Mouse (Mus musculus) kidney, postnatal 14 days (tissue): Measurements from ENCODE around the gene Asb10.

ENCODE experiments used
- DNase-seq: peaks from one replicate; pipeline ENCODE4 v3.0.0; 2022; ENCODE audit warnings: mixed read lengths

The Asb10 gene

DNA sequence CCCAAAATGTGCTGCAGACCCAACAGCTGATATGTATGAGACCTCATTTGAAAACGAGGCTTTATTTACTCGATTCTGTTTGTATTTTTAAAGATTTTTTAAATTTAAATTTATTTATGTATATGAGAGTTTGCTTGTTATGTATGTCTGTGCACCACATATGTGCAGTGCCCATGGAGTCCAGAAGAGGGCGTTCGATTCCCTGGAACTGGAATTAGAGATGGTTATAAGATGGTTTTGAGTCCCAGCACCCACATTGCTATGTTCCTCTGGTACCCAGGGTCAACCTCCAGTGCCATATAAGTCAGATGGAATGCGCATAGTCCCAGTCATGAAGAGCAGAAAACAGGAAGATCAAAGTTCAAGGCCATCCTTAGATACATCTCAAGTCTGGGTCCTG, 6.5 kb downstream of the Asb10 start:
- no peak for DNase-seq

DNA sequence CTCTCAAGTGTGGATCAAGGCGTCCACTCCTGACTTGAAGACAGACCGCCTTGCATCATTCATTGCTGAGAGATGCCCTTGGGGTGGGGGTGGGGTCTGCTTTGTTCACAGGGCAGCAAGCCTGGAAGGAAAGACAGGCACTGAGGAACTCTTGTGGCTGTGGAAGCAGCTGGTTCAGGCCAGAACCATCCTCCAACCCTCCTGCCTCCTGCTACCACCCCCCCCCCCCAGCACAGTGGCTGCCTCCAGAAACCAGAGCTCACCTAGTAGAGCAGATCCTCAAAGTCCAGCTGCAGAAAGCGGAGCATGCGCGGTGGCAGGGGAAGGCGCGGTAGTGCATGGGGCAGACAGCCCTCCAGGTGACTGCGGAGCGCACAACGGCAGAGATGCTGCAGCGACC, 7.4 kb downstream of the Asb10 start:
- no peak for DNase-seq

DNA sequence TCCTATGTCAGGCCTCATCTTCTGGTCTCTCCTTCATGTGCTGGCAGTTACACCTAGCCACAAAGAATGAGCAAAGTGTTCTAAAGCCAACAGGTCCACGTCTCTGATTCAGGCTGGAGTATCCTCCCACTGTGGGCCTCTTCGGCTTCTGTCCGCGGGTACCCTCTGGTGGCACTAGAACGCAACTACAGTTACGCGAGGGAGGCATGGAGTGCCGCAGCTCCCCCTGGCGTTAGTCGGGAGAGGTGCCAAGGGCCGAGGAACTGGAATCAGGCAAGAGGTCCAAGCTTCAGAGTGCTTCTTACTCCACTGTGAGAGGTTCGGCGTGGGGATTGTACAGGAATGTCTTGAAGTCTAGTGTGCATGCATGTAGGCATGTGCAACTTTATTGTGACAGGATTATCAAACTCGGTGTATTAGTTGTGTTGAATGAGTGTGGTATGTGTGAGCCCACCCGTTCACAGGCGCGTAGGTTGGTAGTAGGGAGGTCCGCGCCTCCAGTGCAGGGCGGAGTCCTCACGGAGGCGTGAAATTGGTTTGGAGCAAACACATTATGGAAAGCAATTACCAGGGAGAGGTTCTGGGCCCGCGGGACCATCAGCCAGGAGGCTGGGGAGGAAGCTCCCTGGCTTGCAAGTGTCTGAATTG, 10.6 kb downstream of the Asb10 start:
- DNase-seq: peak; percentile 92

- no peak for DNase-seq
Observed at GRCm38 (mm10) chr5:24527780-24528179, 13.0 kb downstream of the Asb10 start.

DNA sequence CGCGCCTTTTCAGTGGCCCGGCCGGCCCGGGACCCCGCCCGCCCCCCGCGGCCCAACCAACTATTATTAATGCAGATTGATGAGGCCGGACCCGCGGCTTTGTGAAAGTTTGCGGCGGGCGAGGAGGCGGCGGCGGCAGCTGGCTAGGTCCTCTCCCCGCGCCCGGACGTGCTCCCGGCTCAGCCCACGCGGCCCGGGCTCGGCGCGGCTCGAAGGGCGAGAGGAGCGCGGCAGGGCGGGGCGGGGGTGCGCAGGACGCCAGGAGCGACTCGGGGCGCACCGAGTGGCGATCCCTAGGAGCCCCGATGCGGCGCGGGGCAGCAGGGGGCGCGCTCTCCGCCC, 13.9 kb downstream of the Asb10 start, which contains the start of gene Gbx1:
Gbx1 (minus strand) TSS at position 314 of the 342 bp plus-strand sequence.
- DNase-seq: peak; percentile 26

GRCm38 (mm10) chr5:24526190-24526888, 14.4 kb downstream of the Asb10 start:
- DNase-seq: no peak

GRCm38 (mm10) chr5:24525360-24526189, 15.2 kb downstream of the Asb10 start:
- no peak for DNase-seq

GRCm38 (mm10) chr5:24524522-24524921, 16.3 kb downstream of the Asb10 start:
- DNase-seq: no peak

DNA sequence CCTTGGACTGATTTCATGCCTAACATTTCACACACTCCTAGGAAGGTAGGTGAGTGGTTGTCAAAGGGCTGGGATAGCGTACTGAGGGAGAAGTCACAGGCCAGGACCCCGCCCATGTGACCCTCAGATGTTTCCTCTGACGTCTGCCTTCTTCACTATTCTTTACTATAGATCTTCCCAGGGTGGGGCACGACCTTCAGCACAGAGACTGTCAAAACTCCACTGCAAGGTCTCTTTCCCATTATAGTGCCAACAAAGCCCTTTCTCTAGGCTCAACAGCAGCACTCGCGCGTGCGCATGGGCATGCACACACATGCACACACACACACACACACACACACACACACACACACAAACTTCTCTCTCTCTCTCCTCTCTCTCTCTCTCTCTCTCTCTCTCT, 17.0 kb downstream of the Asb10 start:
- no peak for DNase-seq

DNA sequence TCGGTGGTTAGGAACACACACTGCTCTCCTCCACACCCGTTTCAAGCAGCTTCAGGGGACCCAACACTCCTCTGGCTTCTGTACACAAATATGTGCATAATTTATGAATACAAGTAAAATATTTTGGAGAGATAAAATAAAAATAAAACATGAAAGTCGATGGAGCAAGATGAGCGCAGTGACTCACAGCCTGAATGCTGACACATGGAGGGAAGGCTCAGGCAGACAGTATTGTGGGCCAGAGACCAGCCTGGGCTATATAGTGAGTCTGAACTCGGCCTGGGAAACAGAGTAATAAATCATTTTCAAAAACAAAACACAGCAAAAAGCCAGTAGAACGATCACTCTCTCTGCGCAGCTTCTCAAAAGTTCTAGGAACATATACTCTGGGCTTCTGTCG, 19.4 kb downstream of the Asb10 start:
- DNase-seq: no peak

GRCm38 (mm10) chr5:24512271-24512670, 28.5 kb downstream of the Asb10 start:
- peak; percentile 63 for DNase-seq

- DNase-seq: peak; percentile 40
Observed at GRCm38 (mm10) chr5:24510635-24511034, 30.1 kb downstream of the Asb10 start.

DNA sequence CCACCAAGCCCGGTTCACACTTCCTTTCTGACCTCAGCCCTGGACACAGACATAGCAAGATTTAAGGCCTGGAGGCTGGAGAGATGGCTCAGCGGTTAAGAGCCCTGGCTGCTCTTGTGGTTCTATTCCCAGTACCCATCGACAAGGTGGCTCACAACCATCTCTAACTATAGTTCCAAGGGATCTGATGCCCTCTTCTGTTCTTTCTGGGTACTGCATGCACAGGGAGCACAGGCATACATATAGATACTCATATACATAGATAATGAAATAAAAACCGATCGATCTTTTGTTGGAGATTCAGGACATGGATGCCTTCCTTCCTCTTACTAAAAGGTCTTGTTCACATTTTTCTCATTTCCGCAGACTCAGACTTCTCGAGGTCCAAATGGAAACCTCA, 32.4 kb downstream of the Asb10 start:
- DNase-seq: no peak

DNA sequence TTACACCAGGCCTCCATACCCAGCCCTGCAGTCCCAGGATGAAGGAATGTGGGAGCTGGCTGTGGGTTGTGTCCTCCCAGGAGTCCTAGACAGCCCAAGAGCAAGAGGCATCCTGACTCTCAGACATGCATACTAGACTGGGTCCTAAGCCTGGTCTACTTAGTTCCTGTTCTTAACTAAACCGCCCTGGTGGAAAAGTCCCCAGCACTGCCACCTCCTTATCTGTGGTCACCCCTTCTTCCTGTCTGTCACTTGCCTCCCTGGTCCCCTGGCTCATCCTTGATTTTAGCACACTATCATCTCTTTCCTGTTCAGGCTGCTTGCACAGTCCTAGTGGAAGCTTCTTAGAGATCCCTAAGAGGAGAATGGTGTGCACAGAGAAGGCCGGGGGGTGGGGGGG, 35.3 kb downstream of the Asb10 start:
- no peak for DNase-seq

DNA sequence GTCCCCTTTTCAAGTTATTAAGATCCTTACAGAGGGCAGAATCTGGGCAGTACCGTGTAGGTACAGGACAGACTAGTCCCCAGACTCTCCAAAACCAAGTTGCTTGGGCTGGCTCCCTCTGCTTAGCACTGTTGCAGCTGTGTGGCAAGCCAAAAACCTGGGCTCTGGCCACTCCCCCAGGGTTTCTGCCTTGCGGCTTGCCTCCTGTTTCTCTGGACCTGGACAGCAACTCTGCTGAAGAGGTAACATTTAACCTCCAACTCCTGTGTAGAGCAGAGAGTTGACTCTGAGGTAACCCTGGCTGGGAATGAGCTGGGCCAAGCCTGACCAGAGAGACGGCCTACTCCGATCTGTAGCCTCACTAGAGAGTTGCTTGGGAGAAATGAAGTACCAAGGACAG, 38.0 kb downstream of the Asb10 start:
- peak; percentile 42 for DNase-seq

DNA sequence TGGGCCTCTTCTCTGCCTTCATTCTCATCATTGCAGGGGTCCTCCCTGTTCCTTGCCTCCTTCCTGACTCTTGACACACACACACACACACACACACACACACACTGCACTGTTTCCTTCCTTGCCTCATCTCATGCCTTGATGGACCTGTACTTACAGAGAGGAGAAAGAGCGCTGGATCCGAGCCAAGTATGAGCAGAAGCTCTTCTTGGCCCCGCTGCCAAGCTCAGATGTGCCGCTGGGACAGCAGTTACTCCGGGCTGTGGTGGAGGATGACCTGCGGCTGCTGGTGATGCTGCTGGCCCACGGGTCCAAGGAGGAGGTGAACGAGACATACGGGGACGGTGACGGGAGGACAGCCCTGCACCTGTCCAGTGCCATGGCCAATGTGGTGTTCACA, 39.9 kb downstream of the Asb10 start:
- DNase-seq: no peak

DNA sequence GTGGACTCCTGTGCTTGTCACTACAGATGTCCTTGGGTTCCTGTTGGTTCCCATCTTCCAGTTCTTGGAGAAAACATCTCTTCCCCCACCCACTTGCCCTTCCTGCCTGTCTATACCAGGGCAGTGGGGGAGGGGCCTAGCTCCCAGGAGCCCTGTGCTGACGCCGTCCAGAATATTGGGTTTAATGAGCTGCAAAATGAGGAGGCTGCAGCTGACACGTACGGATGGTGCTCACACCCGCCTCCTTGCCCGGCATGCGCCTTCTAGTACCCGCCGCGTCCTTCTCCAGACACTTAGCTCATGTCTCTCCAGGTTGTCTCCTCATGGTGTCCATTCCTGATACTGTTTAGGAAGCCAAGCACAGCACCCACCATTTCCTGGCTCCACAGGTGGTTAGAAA, 41.7 kb downstream of the Asb10 start:
- DNase-seq: no peak

DNA sequence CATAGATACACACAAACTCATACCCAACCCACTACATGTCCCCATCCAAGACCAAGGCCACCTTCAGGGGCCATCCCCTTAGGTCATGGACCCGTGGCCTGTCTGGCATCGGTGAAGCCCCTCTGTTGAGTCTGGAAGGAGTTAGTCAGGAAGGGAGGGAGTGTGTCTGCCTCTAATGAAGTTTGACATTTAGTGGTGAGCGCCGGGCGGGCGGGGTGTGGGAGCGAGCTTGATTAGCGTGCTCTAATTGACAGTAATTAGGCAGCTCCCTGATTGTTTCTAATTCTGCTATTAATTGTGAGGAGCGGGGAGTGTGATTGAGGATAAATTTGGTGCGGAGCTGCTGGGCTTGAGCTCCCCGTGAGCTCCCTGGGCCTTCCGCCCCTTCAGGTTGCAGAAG, 43.3 kb downstream of the Asb10 start:
- DNase-seq: no peak

DNA sequence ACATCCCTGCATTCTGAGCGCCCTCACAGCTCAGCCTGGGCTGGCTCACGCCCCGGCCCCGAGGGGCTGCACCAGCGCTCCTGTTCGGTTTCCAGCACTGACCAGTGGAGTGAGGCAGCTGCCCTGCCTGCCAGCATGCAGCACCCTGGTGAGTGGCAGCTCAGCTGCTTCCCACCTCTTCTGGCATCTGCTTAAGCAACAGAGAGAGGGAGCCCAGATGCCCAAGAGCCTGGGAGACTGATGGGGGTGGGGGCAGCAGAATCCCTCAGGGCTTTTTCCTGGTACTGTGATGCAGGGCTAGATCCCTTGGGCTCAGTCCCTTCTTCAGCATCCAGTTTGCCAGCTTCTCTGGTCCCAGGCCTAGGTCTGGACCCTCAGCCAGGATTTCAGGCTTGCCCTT, 44.0 kb downstream of the Asb10 start:
- DNase-seq: no peak

GRCm38 (mm10) chr5:24495019-24495418, 45.8 kb downstream of the Asb10 start:
- no peak for DNase-seq

GRCm38 (mm10) chr5:24492546-24493285, 48.1 kb downstream of the Asb10 start:
- DNase-seq: no peak

GRCm38 (mm10) chr5:24490413-24490920, 50.3 kb downstream of the Asb10 start:
- DNase-seq: no peak

DNA sequence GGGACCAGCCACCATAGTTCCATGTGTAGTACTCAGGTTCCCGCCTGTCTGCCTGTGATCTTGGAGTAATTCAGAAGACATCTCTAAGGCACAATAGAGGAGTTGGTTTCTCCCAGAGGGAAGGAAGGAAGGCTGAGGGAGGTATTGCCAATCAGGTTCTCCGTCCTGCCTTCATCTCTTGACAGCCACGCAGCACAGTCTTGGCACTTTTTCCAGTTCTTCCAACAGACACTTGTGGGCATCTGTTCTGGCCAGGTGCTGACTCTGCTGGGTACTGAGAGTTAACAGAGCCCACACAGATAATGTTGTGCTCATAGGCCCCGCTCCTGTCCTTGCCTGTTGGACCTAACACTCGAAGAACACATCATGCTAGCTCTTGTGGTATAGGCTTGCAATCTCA, 54.0 kb downstream of the Asb10 start:
- no peak for DNase-seq
